Mouse (Mus musculus) testis, adult 2 months (tissue): ENCODE data around the gene Mpped1. TPM values are rescaled to one million over a fixed set of nuclear protein-coding genes. Genes with fewer than 3 reads are reported as not detected.

Experiments
- H3K27ac ChIP-seq: fragments of 200-500 bp; 2 replicates; pipeline ENCODE4 v1.5.1; 2012; ENCODE audit warnings: low read depth, low read length; ENCODE audit not compliant: control insufficient read depth, insufficient read depth
- H3K27me3 ChIP-seq: fragments of 200-500 bp; 2 replicates; pipeline ENCODE4 v1.6.1; 2012; ENCODE audit warnings: mild to moderate bottlenecking, low read length, moderate library complexity; ENCODE audit not compliant: control insufficient read depth, insufficient read depth
- H3K36me3 ChIP-seq: fragments of 200-500 bp; 2 replicates; pipeline ENCODE4 v1.6.1; 2012; ENCODE audit warnings: mild to moderate bottlenecking, low read length; ENCODE audit not compliant: control insufficient read depth, insufficient read depth
- H3K4me1 ChIP-seq: fragments of 200-500 bp; 2 replicates; pipeline ENCODE4 v1.6.1; 2012; ENCODE audit warnings: low read length; ENCODE audit not compliant: control insufficient read depth, insufficient read depth
- H3K4me3 ChIP-seq: fragments of 200-500 bp; 2 replicates; pipeline ENCODE4 v1.5.1; 2012; ENCODE audit warnings: low read depth, mild to moderate bottlenecking, low read length, moderate library complexity, mixed read lengths; ENCODE audit not compliant: control insufficient read depth
- CTCF ChIP-seq: fragments of 200-500 bp; IDR thresholded peaks from 2 replicates; pipeline ENCODE4 v1.5.1; 2012; ENCODE audit warnings: low read depth, mild to moderate bottlenecking, inconsistent platforms, low read length, moderate library complexity; ENCODE audit not compliant: control insufficient read depth, insufficient read depth, insufficient replicate concordance
- POLR2A ChIP-seq: fragments of 200-500 bp; IDR thresholded peaks from 2 replicates; pipeline ENCODE4 v1.6.1; 2012; ENCODE audit warnings: low read depth, mild to moderate bottlenecking, inconsistent platforms, low read length, moderate library complexity; ENCODE audit not compliant: control insufficient read depth
- polyA plus RNA-seq: library from polyadenylated mRNA; depleted of rRNA; stranded (reverse); fragments of >200 nt; gene quantifications from 2 replicates; pipeline ENCODE4 v1.2.3, GENCODE M21; 2012; rRNA removed

The Mpped1 gene
- 4.1 and 5.6 TPM in 2 replicates for polyA plus RNA-seq

GRCm38 (mm10) chr15:83779387-83779786, at the start of gene Mpped1:
Gene Mpped1 (plus strand): TSS chr15:83779467.
- TF ChIP-seq POLR2A (no peak), CTCF (no peak)
- H3K4me1 ChIP-seq, result peaks cover 7% of the 10 kb centered on the region
- H3K4me3 ChIP-seq, result peak within 1 kb of the TSS; percentile 29; the same call in 1 of the 2 replicates
- H3K27ac ChIP-seq, result no peak within 1 kb of the TSS
- H3K36me3 ChIP-seq, result no peaks in the 10 kb centered on the region
- H3K27me3 ChIP-seq, result no peaks in the 10 kb centered on the region

GRCm38 (mm10) chr15:83740676-83741422, 38.4 kb upstream of the Mpped1 start:
- Histone ChIP-seq H3K4me3 (no peak overlapping the region), H3K36me3 (no peaks in the 10 kb centered on the region), H3K27ac (no peak overlapping the region), H3K27me3 (no peaks in the 10 kb centered on the region), H3K4me1 (no peaks in the 10 kb centered on the region)
- TF ChIP-seq CTCF (no peak), POLR2A (no peak)

- Histone ChIP-seq H3K27me3 (no peaks in the 10 kb centered on the region), H3K4me1 (no peaks in the 10 kb centered on the region), H3K4me3 (no peak overlapping the region), H3K27ac (no peak overlapping the region), H3K36me3 (no peaks in the 10 kb centered on the region)
- TF ChIP-seq POLR2A (no peak), CTCF (no peak)
These were observed 37.2 kb upstream of the Mpped1 start for GRCm38 (mm10) chr15:83742018-83742417.

- H3K27me3 ChIP-seq, result no peaks in the 10 kb centered on the region
- H3K4me1 ChIP-seq, result peaks cover 4% of the 10 kb centered on the region
- TF ChIP-seq CTCF (no peak), POLR2A (no peak)
- no peaks in the 10 kb centered on the region for H3K36me3 ChIP-seq
- H3K4me3 ChIP-seq, result no peak overlapping the region
- no peak overlapping the region for H3K27ac ChIP-seq
These were observed 33.0 kb upstream of the Mpped1 start for GRCm38 (mm10) chr15:83746311-83746710.

GRCm38 (mm10) chr15:83748986-83749385, 30.3 kb upstream of the Mpped1 start:
- Histone ChIP-seq H3K4me1 (peaks cover 4% of the 10 kb centered on the region), H3K27ac (no peak overlapping the region), H3K36me3 (no peaks in the 10 kb centered on the region), H3K27me3 (no peaks in the 10 kb centered on the region), H3K4me3 (no peak overlapping the region)
- TF ChIP-seq POLR2A, result no peak
- no peak for TF ChIP-seq CTCF

GRCm38 (mm10) chr15:83749436-83749835, 29.8 kb upstream of the Mpped1 start:
- TF ChIP-seq POLR2A (no peak), CTCF (no peak)
- Histone ChIP-seq H3K4me1 (peaks cover 4% of the 10 kb centered on the region), H3K4me3 (no peak overlapping the region), H3K27me3 (no peaks in the 10 kb centered on the region), H3K36me3 (no peaks in the 10 kb centered on the region), H3K27ac (no peak overlapping the region)

- Histone ChIP-seq H3K27me3 (no peaks in the 10 kb centered on the region), H3K4me1 (no peaks in the 10 kb centered on the region), H3K4me3 (no peak overlapping the region), H3K27ac (no peak overlapping the region), H3K36me3 (no peaks in the 10 kb centered on the region)
- TF ChIP-seq CTCF (peak; percentile 80; the same call in 1 of the 2 replicates), POLR2A (no peak)
These were observed 22.5 kb upstream of the Mpped1 start for GRCm38 (mm10) chr15:83756742-83757141.
